Mouse (Mus musculus) MN1 (cell line): ENCODE data around the gene Cradd.

Source experiments
- DNase-seq: peaks from one replicate; pipeline ENCODE4 v3.0.0-alpha.2; 2016; ENCODE audit warnings: low spot score

Cradd gene

GRCm38 (mm10) chr10:95304240-95304639 lies 19.7 kb downstream of the Cradd start:
- DNase-seq = no peak

DNA sequence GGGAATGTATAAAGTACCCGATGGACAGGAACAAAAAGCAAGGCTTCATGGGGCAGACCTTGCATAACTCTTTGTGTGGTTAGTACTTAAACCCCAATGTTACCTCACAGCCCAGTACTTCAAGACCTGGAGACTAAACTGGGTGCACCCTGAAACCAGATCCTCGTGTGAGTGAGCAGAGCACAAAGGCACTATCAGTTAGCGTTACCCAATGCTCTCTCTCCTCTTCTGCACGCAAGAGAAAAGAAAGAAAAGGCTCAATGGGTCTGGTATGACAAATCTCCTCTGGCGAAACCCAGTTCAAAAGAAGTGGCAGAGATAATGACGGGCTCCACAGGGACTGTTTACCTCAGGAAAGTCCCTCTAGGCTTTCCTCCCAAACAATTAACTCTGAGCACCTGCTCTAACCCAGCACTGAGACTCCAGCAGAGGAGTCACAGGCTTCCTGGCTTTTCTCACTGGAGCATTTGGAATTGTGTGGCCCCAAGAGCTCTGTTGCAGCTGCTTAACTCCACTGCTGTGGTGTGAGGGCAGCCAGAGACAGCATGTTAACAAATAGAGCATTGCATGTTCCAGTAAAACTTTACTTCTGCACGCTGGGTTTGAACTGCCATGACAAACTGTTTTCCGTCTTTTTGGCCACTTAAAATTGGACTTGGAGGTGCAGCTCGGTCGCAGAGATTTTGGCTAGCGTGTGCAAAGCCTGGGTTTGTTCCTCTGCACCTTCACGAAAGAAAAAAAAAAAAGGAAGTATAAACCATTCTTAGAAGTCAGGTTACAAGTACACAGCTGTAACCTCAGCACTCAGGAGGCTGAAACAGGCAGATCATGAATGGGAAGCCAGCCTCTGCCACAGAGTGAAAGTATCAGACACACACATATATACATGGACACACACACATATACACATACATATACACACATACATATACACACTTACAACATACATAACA lies 21.4 kb downstream of the Cradd start:
- DNase-seq = no peak

GRCm38 (mm10) chr10:95300178-95300793 lies 23.6 kb downstream of the Cradd start:
- DNase-seq = no peak

DNA sequence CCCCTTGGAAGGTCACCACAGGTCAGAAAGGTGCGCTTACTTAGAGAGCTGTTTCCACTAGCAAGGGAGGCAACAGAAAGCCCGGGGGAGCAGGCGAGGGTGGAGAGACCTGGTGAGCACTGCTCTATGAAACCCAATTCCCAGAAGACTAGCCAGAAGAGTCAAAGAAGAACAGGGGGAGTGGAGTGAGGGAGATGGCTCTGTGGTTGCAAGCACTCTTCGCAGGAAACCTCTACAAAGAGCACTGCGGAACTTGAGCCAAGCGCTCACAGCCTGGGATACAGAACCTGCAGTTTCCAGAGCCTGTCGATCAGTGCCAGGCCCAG lies 24.2 kb downstream of the Cradd start:
- no peak for DNase-seq

GRCm38 (mm10) chr10:95299010-95299807 lies 24.7 kb downstream of the Cradd start:
- no peak for DNase-seq

GRCm38 (mm10) chr10:95298504-95298903 lies 25.4 kb downstream of the Cradd start:
- no peak for DNase-seq

- peak; percentile 36 for DNase-seq
Measured at GRCm38 (mm10) chr10:95297690-95298104, 26.2 kb downstream of the Cradd start.

DNA sequence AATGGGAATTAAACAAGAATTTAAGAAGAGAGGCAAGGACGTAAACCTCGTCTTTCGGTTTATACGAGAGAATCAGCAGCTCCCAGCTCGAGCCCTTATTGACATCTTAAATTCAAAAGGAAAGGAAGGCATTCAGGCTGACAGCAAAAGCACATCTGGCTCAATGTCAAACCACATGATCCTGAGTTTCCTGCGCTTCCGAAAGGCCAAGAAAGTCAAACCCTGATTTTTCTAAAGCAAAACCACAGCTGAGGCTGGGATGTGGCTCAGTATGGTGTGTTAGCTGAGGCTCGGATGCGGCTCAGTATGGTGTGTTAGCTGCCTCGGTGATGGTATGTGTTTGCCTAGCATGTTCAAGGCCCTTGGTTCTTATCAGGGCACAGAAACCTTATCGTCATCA lies 26.9 kb downstream of the Cradd start:
- no peak for DNase-seq

DNA sequence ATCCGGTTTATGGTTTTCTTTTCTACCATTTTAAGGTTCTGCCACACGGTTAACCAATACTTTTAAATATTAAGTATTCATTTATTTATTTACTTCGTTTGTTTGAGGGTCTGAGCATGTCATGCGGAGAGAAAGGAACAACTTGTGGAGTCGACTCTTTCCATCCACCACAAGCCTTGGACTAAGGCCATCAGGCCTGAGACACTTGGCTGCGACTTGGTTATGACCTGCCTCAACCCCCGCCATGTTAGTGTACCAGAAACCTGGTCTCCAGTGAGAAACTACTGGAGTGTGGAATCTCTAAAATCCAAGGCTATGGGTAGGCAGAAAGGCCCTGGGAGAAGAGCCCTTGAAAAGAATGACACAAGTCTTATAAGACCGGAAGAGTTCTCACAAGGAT lies 30.7 kb downstream of the Cradd start:
- DNase-seq = no peak

DNA sequence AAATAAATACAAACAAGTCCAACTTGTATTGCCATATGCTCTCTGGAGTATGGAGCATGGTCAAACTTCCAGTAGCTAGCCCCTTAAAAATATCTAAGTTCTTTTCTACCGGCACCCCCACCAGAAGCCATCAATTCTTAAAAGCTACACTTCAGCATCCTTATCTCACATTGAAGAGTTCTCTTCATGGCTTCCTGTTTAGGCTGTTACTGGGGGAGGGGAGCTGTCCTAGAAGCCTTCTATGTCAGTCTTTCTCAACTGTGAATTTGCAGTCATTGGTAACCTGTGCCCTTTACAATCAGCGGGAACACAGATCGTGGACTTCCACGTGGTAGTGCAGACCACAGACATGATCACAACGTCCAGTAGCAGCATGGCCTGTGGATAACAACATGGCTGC lies 31.7 kb downstream of the Cradd start:
- no peak for DNase-seq

GRCm38 (mm10) chr10:95291133-95291876 lies 32.6 kb downstream of the Cradd start:
- DNase-seq = no peak

DNA sequence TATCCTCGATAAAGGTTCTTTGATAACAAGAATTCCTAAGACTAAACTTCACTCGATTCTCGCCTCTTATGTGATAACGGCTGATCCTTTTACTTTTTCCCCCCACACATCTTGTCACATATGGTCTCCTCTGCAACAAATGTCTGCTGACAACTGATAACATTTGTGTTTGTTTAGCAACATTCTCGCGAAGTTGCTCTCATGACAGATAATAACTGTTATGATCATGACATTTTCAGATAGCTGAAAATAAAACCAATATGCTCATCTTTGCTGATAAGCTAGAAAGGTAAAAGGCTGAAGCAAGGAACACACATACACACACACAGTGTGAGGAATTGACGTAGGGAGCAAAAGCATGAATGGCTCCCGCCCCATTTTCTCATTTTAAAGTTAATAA lies 34.1 kb downstream of the Cradd start:
- DNase-seq = no peak

DNA sequence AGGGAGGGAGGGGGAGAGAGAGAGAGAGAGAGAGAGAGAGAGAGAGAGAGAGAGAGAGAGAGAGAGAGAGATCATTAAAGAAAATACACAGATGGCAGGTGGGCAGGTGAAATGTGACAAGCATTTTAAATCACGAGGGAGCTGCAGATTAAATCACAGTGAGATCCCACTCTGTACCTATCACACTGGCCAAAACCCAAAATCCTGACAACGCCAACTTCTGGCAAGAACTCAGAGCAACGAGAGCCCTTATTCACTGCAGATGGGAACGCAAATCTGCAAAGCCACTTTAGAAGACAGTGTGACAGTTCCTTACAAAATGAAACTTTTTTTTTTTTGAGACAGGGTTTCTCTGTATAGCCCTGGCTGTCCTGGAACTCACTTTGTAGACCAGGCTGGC lies 35.7 kb downstream of the Cradd start:
- no peak for DNase-seq

- no peak for DNase-seq
Measured at GRCm38 (mm10) chr10:95287351-95287750, 36.6 kb downstream of the Cradd start.

DNA sequence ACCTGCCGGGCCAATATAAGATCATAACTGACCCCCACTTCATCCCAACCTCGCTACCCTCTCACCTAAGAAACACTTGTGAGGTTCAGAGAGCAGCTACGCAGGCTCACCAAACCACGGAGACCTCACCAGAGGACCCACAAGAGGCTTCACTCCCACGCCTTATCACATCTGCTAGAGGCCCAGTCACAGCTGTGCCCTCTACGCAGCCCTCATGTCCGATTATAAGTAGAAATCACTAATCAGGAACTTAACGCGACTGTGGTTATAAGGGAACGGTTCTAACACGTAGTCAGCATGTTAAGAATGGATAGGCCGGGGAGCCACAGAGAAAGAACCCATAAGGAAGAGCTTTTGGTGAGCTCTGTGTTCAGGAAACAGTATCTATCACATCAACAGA lies 40.5 kb downstream of the Cradd start:
- no peak for DNase-seq

DNA sequence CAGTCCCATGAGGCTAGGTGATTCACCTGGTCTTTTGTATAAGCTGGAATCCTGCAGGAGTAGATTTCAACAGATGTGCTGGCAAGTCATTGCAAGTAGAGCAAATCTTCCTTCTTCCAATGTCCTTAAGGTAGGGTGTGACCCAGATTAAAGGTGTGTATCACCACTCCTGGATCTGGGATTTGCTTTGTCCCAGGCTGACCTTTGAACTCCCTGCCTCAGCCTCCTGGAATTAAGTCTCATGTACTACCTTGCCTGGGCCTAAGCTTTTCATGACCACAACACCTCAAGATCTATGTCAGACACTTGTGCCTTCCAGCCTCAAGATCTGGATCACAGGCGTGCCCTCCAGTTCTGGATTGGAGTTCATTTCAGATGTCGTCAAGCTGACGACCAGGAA lies 41.9 kb downstream of the Cradd start:
- DNase-seq = no peak

DNA sequence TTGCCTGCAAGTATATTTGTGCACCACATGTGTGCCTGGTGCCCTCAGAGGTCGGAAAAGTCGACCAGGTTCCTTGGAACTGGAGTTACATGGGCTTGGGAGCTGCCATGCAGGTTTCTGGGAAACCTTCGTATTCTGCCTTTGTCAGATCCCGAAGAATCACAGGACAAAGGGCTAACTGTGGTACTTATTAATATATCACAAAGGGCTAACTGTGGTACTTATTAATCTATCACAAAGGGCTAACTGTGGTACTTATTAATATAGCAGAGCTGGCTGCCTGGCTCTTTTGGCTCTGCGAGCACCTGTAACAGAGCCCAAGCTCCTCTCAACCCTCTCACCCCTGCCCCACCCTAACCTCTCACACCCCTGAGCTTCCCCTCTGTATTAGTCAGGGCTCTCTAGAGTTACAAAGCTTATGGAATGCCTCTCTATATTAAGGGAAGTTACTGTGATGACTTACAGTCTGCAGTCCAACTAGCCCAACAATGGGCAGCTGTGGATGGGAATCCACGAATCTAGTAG lies 42.4 kb downstream of the Cradd start:
- no peak for DNase-seq

DNA sequence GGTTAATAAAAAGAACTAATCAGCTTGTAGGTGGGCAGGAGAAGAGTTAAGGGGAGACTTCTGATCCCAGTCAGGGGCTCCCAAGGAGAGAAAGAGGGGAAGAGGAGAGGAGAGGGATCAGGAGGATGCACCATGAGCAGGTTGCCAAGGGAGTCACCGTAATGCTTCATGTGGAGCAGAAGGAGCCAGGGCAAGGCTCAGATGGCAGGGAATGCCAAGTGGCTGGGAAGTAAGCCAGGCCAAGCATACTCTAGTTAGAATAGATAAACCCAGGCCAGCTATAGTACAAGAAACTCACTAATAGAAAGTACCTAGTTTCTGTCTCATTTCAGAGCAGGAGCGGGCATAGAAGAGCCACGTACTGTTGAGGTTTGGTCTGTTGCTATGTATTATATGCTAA lies 43.6 kb downstream of the Cradd start:
- no peak for DNase-seq

DNA sequence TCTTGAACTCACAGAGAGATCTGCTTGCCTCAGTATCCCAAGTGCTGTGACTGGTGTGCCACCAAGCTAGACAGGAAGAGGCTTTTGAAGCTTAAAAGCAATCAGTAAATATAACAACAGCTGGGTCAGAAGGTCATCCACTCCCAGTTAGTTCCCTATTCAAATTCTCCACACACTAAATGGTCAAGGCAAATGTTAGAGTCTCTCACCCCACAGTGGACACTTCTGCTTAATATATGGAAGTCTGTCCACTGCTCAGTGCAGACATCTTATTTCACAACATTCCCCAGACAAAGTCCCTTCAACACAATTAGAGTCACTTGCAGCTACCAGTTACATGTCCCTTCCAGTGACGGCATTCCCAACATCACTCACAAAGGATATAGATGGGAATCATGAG lies 44.5 kb downstream of the Cradd start:
- no peak for DNase-seq

- DNase-seq = no peak
Measured at GRCm38 (mm10) chr10:95278085-95278484, 45.8 kb downstream of the Cradd start.

DNA sequence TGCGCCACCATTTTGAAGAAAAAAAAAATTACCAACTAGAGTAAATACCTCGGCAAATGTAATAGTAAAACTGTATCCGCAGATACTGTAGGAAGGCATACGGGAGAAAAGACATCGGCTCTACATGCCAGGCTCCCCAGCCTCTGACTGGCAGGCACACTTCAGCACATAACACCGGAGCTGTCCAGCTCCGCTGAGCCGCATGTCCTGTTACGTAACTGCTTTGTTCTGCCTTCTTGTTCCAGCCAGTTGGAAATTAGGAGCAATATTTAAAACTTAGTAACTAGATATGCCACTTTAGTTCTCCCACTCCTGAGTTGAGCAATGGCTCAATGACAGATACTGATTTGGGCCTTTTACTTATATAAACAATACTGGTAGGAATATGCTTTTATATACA lies 48.4 kb downstream of the Cradd start:
- DNase-seq = no peak

GRCm38 (mm10) chr10:95273226-95273625 lies 50.7 kb downstream of the Cradd start:
- DNase-seq = no peak
